In the genomic region with DNA sequence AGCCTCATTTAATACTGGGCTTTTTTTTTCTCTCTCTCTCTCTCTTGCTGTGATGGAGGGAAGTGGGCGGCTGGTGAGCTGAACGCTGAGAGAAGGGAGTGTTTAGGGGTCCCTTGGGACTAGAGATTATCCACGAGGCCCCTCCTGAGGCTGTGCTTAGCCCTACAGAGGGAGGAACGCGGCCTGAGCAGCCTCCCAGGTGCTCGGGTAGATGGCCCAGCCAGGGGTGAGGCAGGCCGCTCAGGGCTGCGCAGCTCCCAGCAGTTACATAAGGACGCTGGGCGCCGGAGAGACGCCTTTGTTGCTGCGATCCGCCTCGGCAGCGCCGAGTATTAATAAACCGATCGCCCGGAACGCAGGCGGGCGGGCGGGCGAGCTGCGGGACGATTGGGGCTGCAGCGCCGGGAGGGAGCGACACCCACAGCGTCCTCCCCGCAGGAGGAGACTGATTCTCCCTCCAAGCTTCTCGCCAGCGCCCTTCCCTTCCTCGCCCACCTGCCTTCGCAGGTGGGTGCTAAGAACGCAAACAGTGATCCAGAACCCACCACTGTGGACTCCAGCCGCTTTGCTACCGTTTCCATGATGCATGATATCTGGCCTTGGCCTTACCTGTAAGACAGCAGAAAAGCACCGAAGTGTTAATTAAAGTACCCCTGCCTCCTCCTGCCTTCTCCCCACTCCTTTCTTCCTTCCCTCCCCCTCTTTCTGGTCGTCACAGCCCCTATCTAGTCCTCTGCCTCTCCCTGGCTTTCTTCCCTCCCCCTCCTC, we compare ENCODE assay signal across 8 mouse cellular contexts. TPM values are rescaled to one million over a fixed set of nuclear protein-coding genes. Genes with fewer than 3 reads are reported as not detected.
DNase-seq lines count a peak whose midpoint lies in the region; ATAC-seq lines count a peak whose summit lies in the region.
"Had no signal": no experiment of that assay in that cellular context is flagged by ENCODE, and none has a peak within 500 bp of the region (broad histone marks: within the 10 kb centered on the region; RNA-seq: fewer than 3 reads in every experiment).

No protein-coding gene starts in this region.

- no peak overlapping the region for H3K27ac ChIP-seq in heart, embryonic 14.5 days (replicated peaks in 1 of 2; ENCODE audit: control insufficient read depth in 1 of 2, insufficient read depth in 1 of 2, low read depth in 2 of 2, low read length in 2 of 2)
- peak overlapping the region; percentile 83 for H3K27ac ChIP-seq in midbrain, embryonic 14.5 days (replicated peaks; ENCODE audit: low read depth, low read length)

- H3K9me3 ChIP-seq in heart, embryonic 14.5 days (ENCODE audit: control insufficient read depth, low read length): no peaks in the 10 kb centered on the region
- no peaks in the 10 kb centered on the region for H3K9me3 ChIP-seq in midbrain, embryonic 14.5 days (ENCODE audit: control insufficient read depth, low read length)

- H3K4me2 ChIP-seq in heart, embryonic 14.5 days (ENCODE audit: low read length): peak overlapping the region; percentile 67
- peak overlapping the region; percentile 64 for H3K4me2 ChIP-seq in midbrain, embryonic 14.5 days (ENCODE audit: low read length)

- H3K36me3 ChIP-seq in heart, embryonic 14.5 days (ENCODE audit: control insufficient read depth, insufficient read depth, low read length): no peaks in the 10 kb centered on the region
- no peaks in the 10 kb centered on the region for H3K36me3 ChIP-seq in midbrain, embryonic 14.5 days (ENCODE audit: control insufficient read depth, insufficient read depth, low read length)

- ATAC-seq in heart, embryonic 14.5 days (ENCODE audit: insufficient number of reproducible peaks, insufficient read depth, low FRiP score, low read depth): no peak
- ATAC-seq in midbrain, embryonic 14.5 days (ENCODE audit: low FRiP score, low TSS enrichment): no peak

- WGBS in heart, embryonic 14.5 days: 3% methylated on average over 41 of the region's 41 CpGs
- WGBS in midbrain, embryonic 14.5 days: 1% methylated on average over 41 of the region's 41 CpGs

- peaks cover 6 to 9% of the 10 kb centered on the region in 2 experiments; a peak in 3 of 4 replicates for H3K4me1 ChIP-seq in heart, embryonic 14.5 days (ENCODE audit: control insufficient read depth in 2 of 2, insufficient read depth in 2 of 2, low read length in 2 of 2)
- H3K4me1 ChIP-seq in midbrain, embryonic 14.5 days (ENCODE audit: control insufficient read depth, insufficient read depth, low read length): peaks cover 42% of the 10 kb centered on the region

- H3K4me3 ChIP-seq in heart, embryonic 14.5 days (ENCODE audit: control insufficient read depth in 1 of 2, insufficient read depth in 1 of 2, low read depth in 1 of 2, low read length in 2 of 2): peak overlapping the region; percentile 26
- H3K4me3 ChIP-seq in midbrain, embryonic 14.5 days (replicated peaks; ENCODE audit: low read depth, low read length): peak overlapping the region; percentile 25
- H3K4me3 ChIP-seq: myocyte had no signal

- DNase-seq in ovary, postnatal 36 days (ENCODE audit: low spot score): peak; percentile 49
- no peak for DNase-seq in ovary, adult 18-20 months (ENCODE audit: low spot score)
- DNase-seq in cerebellum, adult 9-11 months: peak; percentile 74
- DNase-seq in layer of hippocampus, adult 8-10 months (ENCODE audit: low spot score in 2 of 2): peak; percentile 51 to 77
- DNase-seq in midbrain, embryonic 14.5 days: peak; percentile 81
- DNase-seq in thymus, postnatal 14 days: peak; percentile 49

- peak overlapping the region; percentile 56 for H3K9ac ChIP-seq in heart, embryonic 14.5 days (ENCODE audit: low read length)
- peak overlapping the region; percentile 53 for H3K9ac ChIP-seq in midbrain, embryonic 14.5 days (replicated peaks; ENCODE audit: low read length)

- peaks cover 63% of the 10 kb centered on the region for H3K27me3 ChIP-seq in heart, embryonic 14.5 days (ENCODE audit: control insufficient read depth, insufficient read depth, low read length)
- no peaks in the 10 kb centered on the region for H3K27me3 ChIP-seq in midbrain, embryonic 14.5 days (ENCODE audit: control insufficient read depth, insufficient read depth, low read length)

RNA-seq across cellular contexts. Expression of gene Trp53i11, which starts 7.1 kb away (rescaled TPM):
- polyA plus RNA-seq in heart, embryonic 14.5 days (2014; fragmentation: Nextera tagmentation; extraction: Ambion mirVana): 30.5 and 33.0 TPM in 2 replicates
- 10 to 100 TPM; 65.0 to 87.9 (median 80.4) TPM for total RNA-seq in layer of hippocampus, adult 8-10 months (2022)
- polyA plus RNA-seq in midbrain, embryonic 14.5 days (2014; fragmentation: Nextera tagmentation; extraction: Ambion mirVana): 122 and 165 TPM in 2 replicates
